Mouse (Mus musculus) spleen, postnatal 36 days (tissue): ENCODE data around the gene Rgp1.
"Not testable (repeated sequence)": the region's sequence is repeated elsewhere in the genome, so short reads cannot be mapped to it uniquely, and the experiment has no call there.

Experiments
- DNase-seq, 2 experiments: peaks; one replicate each; pipeline ENCODE4 v3.0.0; 2022; ENCODE audit warnings: low spot score in 2 of 2, mixed read lengths in 1 of 2

Rgp1 gene

DNA sequence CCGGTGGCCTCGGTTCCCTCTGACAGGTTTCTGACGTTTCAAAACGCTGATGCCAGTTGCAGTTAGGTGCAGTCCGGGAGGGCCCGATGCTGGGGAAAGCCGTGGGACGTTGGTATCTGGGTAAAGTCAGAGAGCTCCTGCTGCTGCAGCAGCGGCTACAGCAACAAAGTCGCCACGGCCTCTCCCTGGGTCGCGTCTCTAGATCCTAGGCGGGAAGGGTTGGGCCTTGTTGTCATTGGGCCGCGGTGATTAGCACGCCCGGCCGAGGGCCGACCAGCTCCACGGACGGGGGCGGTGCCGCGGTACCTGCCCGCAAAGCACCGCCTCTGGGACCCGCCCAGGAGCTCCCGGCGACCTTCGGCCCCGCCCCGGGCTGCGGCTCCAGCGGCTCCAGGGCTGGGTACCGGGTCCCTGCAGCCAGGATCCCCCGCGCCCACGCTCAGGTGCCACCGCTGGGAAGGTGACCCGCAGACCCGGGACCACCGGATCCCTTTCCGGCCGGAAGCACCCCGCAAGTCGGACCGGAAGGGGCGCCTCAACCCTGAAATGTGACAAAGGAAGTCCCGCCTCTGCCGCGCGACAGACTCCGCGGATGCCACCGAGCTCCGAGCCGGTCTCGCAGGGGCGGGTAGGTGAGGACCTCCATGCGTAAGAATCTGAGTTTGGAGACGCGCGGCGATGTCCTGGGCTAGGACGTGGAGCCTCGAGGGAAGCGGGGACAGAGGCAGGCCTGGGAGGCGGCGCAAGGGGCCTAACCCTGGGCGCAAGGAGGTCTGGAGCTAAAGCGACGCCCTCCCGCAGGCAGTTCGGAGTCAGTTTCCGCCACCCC lies at the start of gene Rgp1, which contains the start of gene Gba2:
Gene Rgp1, plus strand, starts transcription at position 340 of the 829 bp plus-strand sequence.
Gene Gba2, minus strand, starts transcription at position 498 of the 829 bp plus-strand sequence.
- DNase-seq = peak; percentile 89 to 90

DNA sequence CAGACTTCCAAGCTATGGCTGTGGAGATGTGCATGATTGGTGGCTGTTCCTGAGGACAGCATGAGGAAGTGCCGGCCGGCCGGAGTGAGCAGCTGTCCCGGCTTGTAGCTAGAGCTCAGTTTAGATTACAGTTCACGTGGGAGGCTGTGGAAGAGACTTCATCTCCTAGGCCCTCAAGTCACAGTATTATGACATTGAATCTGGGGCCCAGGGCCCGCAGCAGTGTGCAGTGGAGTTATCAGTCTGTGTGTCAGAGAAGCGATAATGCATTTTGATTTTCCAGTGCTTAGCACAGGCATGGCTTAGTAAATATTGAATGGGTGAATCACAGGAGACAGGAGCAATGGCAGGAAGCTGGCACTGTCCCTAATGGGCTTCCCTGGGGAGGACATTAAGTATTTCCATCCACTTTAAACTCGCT lies 48.4 kb upstream of the Rgp1 start:
- no peak for DNase-seq

DNA sequence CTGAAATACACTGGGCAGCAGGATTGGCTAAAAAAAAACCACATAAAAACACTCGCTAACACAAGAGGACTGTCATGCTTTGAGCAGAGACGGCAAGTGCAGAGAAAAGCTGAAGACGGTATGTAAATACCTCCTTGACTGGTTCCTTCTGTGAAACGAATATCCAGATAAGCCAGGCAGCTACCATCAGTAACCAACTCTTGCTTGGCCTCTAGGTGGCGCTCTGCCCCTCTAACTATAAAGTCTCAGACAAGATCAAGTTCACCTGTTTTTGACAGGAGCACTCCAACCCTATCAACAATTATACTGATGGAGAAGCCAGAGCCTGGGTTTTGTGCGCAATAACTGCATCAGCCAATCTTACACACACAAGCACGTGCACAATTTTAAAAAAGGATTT lies 47.9 kb upstream of the Rgp1 start:
- peak; percentile 68 to 78 for DNase-seq

DNA sequence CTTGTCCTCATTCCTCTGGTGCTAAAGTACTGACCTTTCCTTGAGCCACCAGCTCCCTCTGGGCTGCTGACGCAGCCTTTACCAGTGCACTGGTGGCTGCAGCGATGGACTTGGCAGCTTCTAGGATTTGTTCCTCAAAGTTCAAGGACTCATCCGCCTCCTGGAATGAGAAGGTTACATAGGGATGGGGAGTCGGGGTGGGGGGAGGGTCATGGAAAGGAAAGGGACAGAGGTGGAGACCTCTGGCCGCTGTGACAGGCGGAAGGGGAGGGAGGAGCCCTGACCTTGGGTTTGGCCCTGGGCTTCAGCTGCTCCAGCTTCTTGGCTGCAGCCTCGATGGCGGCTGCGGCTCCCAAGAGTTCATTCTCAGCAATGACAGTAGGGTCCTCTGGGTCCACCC lies 45.2 kb upstream of the Rgp1 start:
- DNase-seq = no peak

DNA sequence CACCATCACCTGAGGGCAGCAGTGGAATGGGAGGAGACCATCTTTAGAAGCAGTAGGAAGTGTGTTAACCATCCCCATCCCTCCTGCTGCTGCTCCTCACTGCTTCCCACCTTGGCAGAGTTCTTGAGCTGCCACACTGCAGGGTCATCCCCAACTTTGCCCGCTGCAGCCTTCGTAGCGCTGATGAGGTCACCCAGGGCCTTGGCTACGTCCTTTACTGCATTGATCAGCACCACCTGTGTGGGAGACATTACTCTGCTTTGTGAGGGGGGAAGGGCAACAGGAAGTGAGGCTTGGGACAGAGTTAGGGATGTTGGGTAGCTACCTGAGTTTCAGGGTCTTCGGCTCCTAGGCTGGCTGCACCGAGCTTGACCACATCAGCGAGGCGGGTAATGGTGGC lies 42.9 kb upstream of the Rgp1 start:
- DNase-seq = no peak

DNA sequence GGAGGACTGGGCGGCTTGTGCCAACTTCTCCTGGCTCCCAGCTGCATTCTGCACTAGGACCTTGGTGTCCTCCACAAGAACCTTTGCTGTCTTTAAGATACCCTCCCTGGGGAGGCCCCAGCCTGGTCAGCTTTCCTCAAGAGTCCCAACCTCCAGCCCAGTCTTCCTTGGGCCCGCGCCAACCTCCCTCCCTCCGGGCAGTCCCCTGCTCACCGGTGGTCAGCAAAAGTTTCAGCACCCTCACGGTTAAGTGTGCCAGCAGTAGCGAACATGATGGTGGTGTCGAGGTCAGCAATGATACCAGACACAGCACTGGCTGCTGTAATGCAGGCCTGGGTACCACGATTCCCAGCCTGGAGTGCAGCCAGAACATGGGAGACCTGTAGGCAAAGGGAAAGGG lies 42.5 kb upstream of the Rgp1 start:
- no peak for DNase-seq

DNA sequence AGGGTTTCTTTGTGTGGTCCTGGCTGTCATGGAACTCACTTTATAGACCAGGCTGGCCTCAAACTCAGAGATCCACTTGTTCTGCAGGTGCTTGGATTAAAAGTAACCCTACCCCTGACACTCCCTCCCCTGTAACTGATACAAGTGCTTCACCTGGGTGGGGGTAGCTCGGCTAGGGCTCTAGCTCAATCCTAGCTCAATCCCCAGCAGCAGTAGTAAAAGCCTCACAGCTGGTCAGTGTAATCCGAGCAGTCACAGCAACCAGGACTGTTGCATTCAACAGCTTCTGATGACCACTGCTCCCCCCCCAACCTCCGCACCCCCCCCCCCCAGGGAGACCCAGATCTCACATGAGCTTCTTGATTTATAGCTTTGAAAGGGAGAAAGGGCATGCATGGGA lies 36.5 kb upstream of the Rgp1 start:
- no peak for DNase-seq

DNA sequence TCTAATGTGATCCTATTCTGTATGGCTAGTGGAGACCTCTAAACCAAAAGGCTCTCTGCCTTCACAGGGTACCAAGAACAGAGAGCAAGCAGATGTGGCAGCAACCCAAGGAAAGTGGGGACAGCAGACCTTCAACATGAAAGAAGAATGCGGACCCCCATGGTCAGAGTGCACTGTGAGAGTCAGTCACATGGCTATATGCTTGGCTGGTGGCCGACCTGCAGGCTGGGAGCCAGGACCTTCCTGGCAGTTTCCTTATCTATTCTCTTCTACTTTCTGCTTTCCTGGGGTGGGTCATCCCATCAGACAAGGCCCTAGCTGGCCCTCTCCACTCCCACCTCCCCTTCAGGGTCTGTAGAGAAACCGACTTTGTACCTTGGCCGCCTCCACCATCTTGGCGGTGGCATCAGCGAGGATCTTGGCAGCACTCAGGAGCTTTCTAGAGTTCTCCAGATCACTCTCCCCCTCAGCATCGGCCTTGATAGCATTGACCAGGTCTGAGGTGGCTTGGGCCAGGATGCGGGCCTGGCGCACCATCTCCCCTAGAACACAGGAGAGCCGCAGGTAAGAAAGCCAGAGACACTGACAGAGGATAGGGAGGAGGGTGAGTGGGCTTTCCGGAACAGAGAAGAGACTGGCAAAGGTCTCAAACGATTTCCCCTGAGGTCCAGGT lies 32.0 kb upstream of the Rgp1 start:
- no peak for DNase-seq

DNA sequence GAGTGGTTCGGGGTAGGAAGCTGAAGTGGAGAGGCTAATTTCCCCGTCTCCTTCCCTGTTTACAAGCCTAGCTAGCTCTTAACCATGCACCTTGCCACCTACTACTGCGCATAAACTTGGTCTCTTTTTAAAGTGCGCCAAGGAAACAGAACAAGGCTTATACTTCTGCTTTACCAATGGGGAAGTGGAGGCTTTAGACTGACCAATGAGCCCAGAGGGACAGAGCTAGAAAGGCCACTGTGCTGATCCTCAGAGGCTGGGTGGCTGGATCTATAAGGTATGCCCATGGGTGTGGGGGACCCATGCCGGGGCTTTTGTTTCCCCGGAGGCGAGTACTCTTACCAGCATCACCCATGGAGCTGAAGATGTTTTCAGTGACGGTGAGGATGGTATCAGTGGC lies 31.4 kb upstream of the Rgp1 start:
- no peak for DNase-seq

DNA sequence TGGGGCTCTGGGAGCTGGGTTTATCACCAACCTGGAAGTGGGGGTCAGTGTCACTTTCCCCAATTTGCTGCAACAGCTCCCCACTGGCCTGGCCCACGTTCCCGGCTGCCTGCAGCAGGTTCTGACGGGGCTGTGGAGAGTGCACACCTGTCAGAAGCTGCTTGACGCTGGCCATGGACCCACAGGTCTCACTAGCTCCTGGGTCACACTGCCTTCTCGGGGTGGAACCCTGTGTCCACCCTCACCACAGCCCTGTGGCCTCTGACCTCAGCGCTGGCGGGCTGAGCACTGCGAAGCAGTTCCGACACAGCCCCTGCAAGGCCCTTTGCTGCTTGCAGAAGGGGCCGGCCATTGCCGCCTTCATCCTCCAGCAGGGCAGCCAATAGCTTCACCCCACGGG lies 29.5 kb upstream of the Rgp1 start:
- no peak for DNase-seq

DNA sequence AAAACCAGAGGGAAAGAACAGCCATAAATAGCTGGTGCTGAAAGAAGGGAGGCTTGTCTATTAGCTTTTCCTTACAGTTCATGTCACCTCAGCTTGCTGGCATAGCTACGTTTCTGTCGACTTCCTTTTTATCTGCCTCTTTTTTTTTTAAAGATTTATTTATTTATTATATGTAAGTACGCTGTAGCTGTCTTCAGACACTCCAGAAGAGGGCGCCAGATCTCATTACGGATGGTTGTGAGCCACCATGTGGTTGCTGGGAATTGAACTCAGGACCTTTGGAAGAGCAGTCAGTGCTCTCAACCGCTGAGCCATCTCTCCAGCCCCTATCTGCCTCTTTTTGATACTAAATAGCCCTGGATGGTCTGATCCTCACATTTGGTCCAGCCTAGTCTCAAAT lies 26.7 kb upstream of the Rgp1 start:
- DNase-seq = not testable (repeated sequence)

DNA sequence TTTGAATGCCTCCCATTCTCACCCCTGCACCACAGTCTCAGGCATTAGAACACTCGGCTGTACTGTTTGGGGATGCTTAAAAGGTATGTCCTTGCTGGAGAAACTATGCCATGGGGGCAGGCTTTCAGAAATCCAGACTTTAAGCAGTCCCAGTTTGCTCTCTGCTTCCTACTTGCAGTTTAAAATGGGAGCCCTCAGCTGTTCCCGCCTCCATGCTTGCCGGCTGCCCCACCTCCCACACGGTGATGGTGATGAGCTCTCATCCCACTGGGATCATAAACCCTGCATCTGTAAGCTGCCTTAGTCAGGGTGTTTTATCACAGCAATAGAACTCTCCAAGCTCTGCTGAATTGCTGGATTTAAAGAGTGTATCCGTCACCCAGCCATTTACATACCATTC lies 26.1 kb upstream of the Rgp1 start:
- no peak for DNase-seq

DNA sequence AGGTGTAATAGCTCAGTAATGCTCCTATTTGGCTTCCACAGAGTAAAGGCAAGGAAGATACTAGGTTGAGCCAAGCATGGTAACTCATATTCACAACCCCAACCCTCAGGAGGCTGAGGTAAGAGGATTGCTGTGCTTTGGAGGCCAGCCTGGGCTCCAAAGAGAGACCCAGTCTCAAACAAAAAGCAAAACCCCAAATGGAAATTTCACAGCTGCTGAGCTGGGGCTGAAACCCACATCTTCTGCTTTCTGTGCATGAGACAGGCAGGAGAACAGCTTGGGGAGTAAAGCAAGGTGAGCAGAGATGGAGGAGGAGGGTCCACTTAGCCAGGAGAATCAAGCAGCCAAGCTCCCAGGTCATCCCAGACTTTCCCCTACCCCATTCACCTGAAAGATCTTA lies 24.6 kb upstream of the Rgp1 start:
- DNase-seq = no peak

DNA sequence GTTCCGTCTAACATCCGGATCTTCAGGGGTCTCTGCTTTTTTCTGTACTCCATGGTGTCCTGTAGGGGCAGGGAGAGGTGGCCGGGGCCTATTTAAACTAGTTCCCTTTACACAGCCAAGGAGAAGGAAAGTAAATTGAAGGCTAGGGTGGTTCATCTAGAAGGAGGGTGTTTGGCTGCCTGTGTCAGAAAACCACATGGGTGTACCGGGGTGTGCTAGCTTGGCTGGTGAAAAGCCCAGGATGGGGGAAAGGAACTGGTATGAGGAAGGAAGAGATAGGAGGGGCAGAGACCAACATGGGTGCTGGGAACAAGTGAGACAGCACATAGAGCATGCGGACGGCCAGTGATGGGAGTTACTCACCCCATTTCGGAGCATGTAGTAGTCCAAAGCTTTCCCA lies 22.6 kb upstream of the Rgp1 start:
- DNase-seq = no peak

DNA sequence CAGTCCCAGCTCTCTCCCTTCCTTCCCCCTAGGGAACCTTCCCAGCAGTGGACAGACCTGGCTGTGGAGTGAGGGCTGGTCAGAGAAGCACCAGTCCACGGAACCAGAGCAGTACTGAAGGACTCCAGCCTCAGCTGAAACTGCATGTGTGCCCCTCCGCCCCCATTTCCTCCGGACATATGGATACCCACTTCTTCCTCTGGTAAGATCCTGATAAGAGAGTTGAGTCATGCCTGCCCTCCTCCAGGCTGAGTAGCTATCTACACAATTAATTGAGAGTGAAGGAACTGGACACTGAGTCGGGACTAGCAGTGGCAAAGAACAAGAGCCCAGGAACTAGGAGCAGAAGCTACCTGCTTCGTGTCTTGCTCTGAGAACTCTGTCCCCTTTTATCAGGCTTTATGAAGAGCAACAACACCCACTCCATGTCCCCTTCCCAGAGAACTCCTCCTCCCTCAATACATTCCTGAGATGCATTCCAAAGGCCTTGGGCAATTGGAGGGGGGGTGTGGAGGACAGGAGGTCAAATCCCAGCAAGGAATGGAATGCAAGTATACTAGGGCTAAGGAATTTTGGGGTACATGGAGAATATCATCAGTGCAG lies 20.4 kb upstream of the Rgp1 start:
- peak in 1 of 2 experiments; percentile 24 for DNase-seq

DNA sequence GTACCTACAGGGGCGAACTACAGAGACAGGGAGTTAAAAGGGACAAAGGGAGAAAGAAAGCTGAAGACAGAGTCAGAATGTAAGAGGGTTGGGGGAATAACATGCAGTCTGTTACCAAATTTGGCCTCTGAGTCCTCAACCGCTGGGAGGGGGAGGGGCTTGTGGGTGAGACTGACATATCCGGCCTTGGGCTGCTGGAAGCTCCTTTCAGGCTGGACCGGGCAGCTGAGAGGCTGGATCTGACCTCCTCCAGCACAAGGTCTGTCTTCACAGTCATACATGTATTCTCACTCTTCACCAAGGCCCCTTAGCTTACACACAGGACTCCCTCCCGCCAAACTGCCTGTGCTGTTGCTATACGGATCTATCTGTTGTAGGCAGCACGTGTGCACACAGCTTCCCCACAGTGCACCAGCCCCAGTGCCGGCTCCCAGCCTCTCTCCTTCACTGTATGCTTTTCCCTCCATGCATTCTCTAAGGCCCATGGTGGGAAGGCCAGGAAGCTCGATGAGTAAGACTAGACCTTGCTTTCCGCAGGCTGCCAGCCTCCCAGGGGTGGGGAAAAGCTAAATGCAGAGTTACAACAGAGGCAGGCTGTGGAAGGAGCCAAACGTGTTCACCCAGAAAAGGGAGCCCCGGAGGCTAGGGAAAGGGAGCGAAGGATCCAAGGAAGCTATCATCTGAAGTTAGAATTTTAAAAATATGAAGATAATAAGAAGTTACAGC lies 19.7 kb upstream of the Rgp1 start:
- DNase-seq = peak; percentile 71 to 76

DNA sequence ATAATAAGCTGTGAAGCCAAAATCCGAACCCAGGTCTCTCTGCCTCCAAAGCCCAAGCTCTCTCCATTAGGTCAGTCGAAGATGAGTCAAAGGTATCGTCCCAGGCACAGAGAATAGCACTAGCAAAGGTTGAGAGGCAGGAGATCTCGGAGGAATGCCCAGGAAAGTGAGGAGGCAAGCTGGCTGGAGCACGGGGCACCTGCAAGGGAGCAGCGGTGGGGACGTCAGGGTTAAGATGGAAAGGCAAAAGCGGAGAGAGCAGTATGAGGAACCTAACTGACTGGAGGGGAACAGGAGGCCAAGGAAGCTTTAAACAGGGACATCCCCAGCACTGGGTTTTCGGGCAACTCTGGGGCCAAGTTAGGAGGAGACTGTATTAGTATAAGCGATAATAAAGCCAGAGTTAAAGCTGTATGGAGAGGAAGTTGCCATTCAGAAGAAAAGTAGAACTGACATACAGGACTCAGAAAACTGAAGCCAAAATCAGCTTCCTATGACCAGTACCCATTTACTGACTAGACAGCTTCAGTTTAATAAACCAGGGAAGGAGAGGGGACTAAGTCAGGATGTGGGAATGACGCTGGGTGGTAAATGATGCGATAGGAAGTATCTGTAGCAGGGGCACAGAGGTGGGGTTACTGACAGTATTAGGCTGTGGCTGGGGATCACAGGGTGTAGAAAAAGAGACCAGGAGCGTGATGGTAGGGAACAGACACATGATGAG lies 18.8 kb upstream of the Rgp1 start:
- DNase-seq = peak; percentile 22 to 35

DNA sequence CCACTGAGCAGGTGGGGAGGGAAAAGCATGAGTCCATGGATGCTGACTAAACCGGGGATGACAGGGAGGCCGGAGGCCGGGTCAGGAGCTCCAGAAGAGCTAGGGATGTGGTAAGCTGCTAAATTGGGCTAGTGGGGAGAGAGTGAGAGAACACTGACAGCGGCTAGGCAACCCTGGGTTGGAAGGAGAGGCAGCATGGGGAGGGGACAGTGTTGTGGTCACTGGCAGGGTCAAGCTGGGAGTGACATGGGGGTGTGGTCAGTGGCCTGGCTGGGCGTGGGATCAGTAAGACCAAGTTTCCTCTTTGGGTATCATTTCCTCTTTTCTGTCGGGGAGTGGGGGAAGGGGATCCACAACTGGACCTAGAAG lies 18.3 kb upstream of the Rgp1 start:
- DNase-seq = peak; percentile 57 to 69

DNA sequence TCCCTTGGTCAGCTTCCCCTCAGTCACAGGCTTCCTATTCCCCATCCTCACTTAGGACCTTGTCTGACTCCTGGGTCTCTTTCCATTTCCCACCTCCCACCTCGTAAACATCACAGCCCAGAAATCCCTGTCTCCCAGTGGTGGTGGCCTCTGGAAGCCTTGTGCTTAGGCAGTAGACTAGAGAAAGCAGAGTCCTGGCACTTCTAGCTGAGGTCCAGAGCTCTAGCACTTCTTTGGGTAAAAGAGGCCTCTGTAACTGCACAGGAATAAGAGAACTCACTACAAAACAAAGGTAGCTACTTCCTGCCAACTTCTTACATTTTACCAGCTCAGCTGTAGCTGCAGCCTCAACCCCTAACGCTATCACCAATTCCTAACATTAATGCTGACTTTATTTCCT lies 17.5 kb upstream of the Rgp1 start:
- DNase-seq = no peak

DNA sequence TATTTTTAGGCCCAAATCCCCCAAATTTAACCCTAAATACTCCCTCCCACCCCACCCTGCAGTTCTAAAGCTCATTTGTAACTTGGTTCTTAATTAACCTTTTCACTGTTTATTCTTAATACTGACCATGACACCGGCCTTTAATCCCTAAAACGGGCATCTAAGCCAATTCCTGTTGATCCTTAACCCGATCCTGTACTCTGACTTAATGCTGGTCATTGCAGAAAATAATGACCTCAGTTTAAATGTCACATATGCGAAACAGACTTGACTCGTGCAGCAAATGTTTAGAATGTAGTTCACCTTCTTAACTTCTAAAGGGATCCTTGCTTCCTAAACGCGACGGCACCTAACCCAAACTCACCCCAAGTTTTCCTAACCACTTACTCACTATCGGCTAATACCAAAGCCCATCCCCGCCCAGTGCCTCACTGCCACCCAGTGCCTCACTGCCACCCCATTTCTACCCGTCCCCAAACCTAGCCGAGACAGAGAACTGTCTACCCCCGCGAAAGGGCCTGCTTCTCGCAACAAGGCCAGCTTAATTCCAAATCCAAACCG lies 17.0 kb upstream of the Rgp1 start:
- DNase-seq = peak in 1 of 2 experiments; percentile 60
